Mouse (Mus musculus) hindbrain, embryonic 14.5 days (tissue): ENCODE results near the gene Enox1. TPM values are rescaled to one million over a fixed set of nuclear protein-coding genes. Genes with fewer than 3 reads are reported as not detected.
"Not testable (repeated sequence)": the region's sequence is repeated elsewhere in the genome, so short reads cannot be mapped to it uniquely, and the experiment has no call there.

Source experiments
- ATAC-seq: fragments of 200-750 bp; cut with Nextera tagmentation; 2 replicates; pipeline ENCODE4 v1.8.0; 2017; ENCODE audit warnings: moderate number of reproducible peaks, mild to moderate bottlenecking, moderate TSS enrichment, moderate library complexity; ENCODE audit not compliant: low FRiP score
- DNase-seq: peaks from one replicate; pipeline ENCODE4 v3.0.0-alpha.2; 2015; ENCODE audit warnings: low spot score
- H3K27ac ChIP-seq: fragments of 300-500 bp; sonication (generic); 2 replicates; pipeline ENCODE4 v1.5.1; 2014; ENCODE audit warnings: mild to moderate bottlenecking, moderate library complexity
- H3K27me3 ChIP-seq: fragments of 300-500 bp; sonication (generic); 2 replicates; pipeline ENCODE4 v1.6.1; 2014; ENCODE audit warnings: mild to moderate bottlenecking, low read length, mixed read lengths; ENCODE audit not compliant: control insufficient read depth, insufficient read depth
- H3K36me3 ChIP-seq: fragments of 300-500 bp; sonication (generic); replicated peaks from 2 replicates; pipeline ENCODE4 v1.6.1; 2014; ENCODE audit not compliant: control insufficient read depth, insufficient read depth
- H3K4me1 ChIP-seq: fragments of 300-500 bp; sonication (generic); replicated peaks from 2 replicates; pipeline ENCODE4 v1.6.1; 2014; ENCODE audit warnings: antibody characterized with exemption, low read length, mixed read lengths; ENCODE audit not compliant: control insufficient read depth, insufficient read depth
- H3K4me2 ChIP-seq: fragments of 300-500 bp; sonication (generic); replicated peaks from 2 replicates; pipeline ENCODE4 v1.6.1; 2014; ENCODE audit warnings: mild to moderate bottlenecking, moderate library complexity
- H3K4me3 ChIP-seq: fragments of 300-500 bp; sonication (generic); replicated peaks from 2 replicates; pipeline ENCODE4 v1.5.1; 2014; ENCODE audit warnings: mild to moderate bottlenecking, low read length
- H3K9ac ChIP-seq: fragments of 300-500 bp; sonication (generic); 2 replicates; pipeline ENCODE4 v1.6.1; 2014
- H3K9me3 ChIP-seq: fragments of 300-500 bp; sonication (generic); 2 replicates; pipeline ENCODE4 v1.6.1; 2016; ENCODE audit warnings: low read length; ENCODE audit not compliant: control insufficient read depth
- WGBS: fragments of 180-500 bp; shearing (Covaris S2); extraction: QIAGEN DNeasy Blood & Tissue Kit; methylation state at CpG from one replicate; pipeline ENCODE4 v1.1.7; 2014; 5-methylcytosine and 5-hydroxymethylcytosine counted together
- polyA plus RNA-seq: library from polyadenylated mRNA; unstranded; fragments of >200 nt; fragmentation: Nextera tagmentation; extraction: Ambion mirVana; gene quantifications from 2 replicates; pipeline ENCODE4 v1.2.1, GENCODE M21; 2014

Gene Enox1
- polyA plus RNA-seq, 1 experiment from 2014 or later: 30.2 TPM

- H3K27ac ChIP-seq: no peak overlapping the region
- H3K9me3 ChIP-seq: no peaks in the 10 kb centered on the region
- no peaks in the 10 kb centered on the region for H3K4me1 ChIP-seq
- DNase-seq: no peak
- 76% methylated on average over 5 of the region's 5 CpGs for WGBS
- H3K4me3 ChIP-seq: no peak overlapping the region
- no peaks in the 10 kb centered on the region for H3K27me3 ChIP-seq
- no peak overlapping the region for H3K4me2 ChIP-seq
- H3K9ac ChIP-seq: no peak overlapping the region
- no peaks in the 10 kb centered on the region for H3K36me3 ChIP-seq
- ATAC-seq: no peak
Measured at GRCm38 (mm10) chr14:77533638-77534037, 377.1 kb downstream of the Enox1 start.

- no peaks in the 10 kb centered on the region for H3K9me3 ChIP-seq
- no peak overlapping the region for H3K27ac ChIP-seq
- no peaks in the 10 kb centered on the region for H3K4me1 ChIP-seq
- H3K36me3 ChIP-seq: no peaks in the 10 kb centered on the region
- H3K27me3 ChIP-seq: no peaks in the 10 kb centered on the region
- DNase-seq (no peak), ATAC-seq (no peak)
- no peak overlapping the region for H3K4me3 ChIP-seq
- no peak overlapping the region for H3K4me2 ChIP-seq
- no peak overlapping the region for H3K9ac ChIP-seq
- 64% methylated on average over 7 of the region's 7 CpGs for WGBS
Measured at GRCm38 (mm10) chr14:77534120-77534519, 377.6 kb downstream of the Enox1 start.

- H3K9me3 ChIP-seq: no peaks in the 10 kb centered on the region
- no peak for ATAC-seq
- no peak overlapping the region for H3K27ac ChIP-seq
- no peaks in the 10 kb centered on the region for H3K4me1 ChIP-seq
- WGBS: 90% methylated on average over 2 of the region's 2 CpGs
- no peak overlapping the region for H3K9ac ChIP-seq
- no peak for DNase-seq
- H3K36me3 ChIP-seq: no peaks in the 10 kb centered on the region
- no peaks in the 10 kb centered on the region for H3K27me3 ChIP-seq
- no peak overlapping the region for H3K4me2 ChIP-seq
- no peak overlapping the region for H3K4me3 ChIP-seq
Measured at GRCm38 (mm10) chr14:77536592-77536991, 380.0 kb downstream of the Enox1 start.

GRCm38 (mm10) chr14:77539563-77539962 is 383.0 kb downstream of the Enox1 start:
- not testable (repeated sequence) for H3K27ac ChIP-seq, H3K27me3 ChIP-seq, DNase-seq, ATAC-seq, H3K9me3 ChIP-seq, H3K9ac ChIP-seq, H3K4me3 ChIP-seq, H3K4me2 ChIP-seq, H3K4me1 ChIP-seq, H3K36me3 ChIP-seq
- WGBS: 66% methylated on average over 20 of the region's 21 CpGs

GRCm38 (mm10) chr14:77541925-77542324 is 385.4 kb downstream of the Enox1 start:
- 85% methylated on average over 7 of the region's 7 CpGs for WGBS
- Histone ChIP-seq H3K36me3 (no peaks in the 10 kb centered on the region), H3K4me3 (no peak overlapping the region), H3K4me2 (no peak overlapping the region), H3K27me3 (no peaks in the 10 kb centered on the region), H3K4me1 (peaks cover 10% of the 10 kb centered on the region; the same call in 1 of the 2 replicates), H3K9me3 (no peaks in the 10 kb centered on the region), H3K9ac (no peak overlapping the region), H3K27ac (no peak overlapping the region)
- no peak for DNase-seq
- ATAC-seq: no peak

GRCm38 (mm10) chr14:77546531-77547274 is 390.1 kb downstream of the Enox1 start:
- ATAC-seq (no peak), DNase-seq (no peak)
- 91% methylated on average over 8 of the region's 8 CpGs for WGBS
- peaks cover 10% of the 10 kb centered on the region; the same call in 1 of the 2 replicates for H3K4me1 ChIP-seq
- no peak overlapping the region for H3K9ac ChIP-seq
- H3K36me3 ChIP-seq: no peaks in the 10 kb centered on the region
- no peak overlapping the region for H3K4me2 ChIP-seq
- no peaks in the 10 kb centered on the region for H3K9me3 ChIP-seq
- no peaks in the 10 kb centered on the region for H3K27me3 ChIP-seq
- no peak overlapping the region for H3K4me3 ChIP-seq
- no peak overlapping the region for H3K27ac ChIP-seq

- Histone ChIP-seq H3K4me1 (peaks cover 10% of the 10 kb centered on the region; the same call in 1 of the 2 replicates), H3K27ac (no peak overlapping the region), H3K9me3 (no peaks in the 10 kb centered on the region), H3K36me3 (no peaks in the 10 kb centered on the region), H3K4me2 (no peak overlapping the region), H3K9ac (no peak overlapping the region), H3K27me3 (no peaks in the 10 kb centered on the region), H3K4me3 (no peak overlapping the region)
- WGBS: 74% methylated on average over 5 of the region's 5 CpGs
- ATAC-seq: no peak
- DNase-seq: no peak
Measured at GRCm38 (mm10) chr14:77547351-77547750, 390.8 kb downstream of the Enox1 start.

- H3K4me1 ChIP-seq: no peaks in the 10 kb centered on the region; the same call in 1 of the 2 replicates
- H3K9me3 ChIP-seq: no peaks in the 10 kb centered on the region
- no peak overlapping the region for H3K4me2 ChIP-seq
- ATAC-seq (no peak), DNase-seq (no peak)
- H3K27me3 ChIP-seq: no peaks in the 10 kb centered on the region
- H3K27ac ChIP-seq: no peak overlapping the region
- no peaks in the 10 kb centered on the region for H3K36me3 ChIP-seq
- H3K4me3 ChIP-seq: no peak overlapping the region
- no peak overlapping the region for H3K9ac ChIP-seq
- 78% methylated on average over 5 of the region's 5 CpGs for WGBS
Measured at GRCm38 (mm10) chr14:77548963-77549362, 392.4 kb downstream of the Enox1 start.

GRCm38 (mm10) chr14:77557446-77558070 is 401.0 kb downstream of the Enox1 start:
- Histone ChIP-seq H3K4me3 (no peak overlapping the region), H3K4me1 (no peaks in the 10 kb centered on the region), H3K9me3 (no peaks in the 10 kb centered on the region), H3K9ac (no peak overlapping the region), H3K4me2 (no peak overlapping the region), H3K36me3 (no peaks in the 10 kb centered on the region), H3K27ac (no peak overlapping the region), H3K27me3 (no peaks in the 10 kb centered on the region)
- DNase-seq (no peak), ATAC-seq (no peak)
- 87% methylated on average over 7 of the region's 7 CpGs for WGBS
